Mouse (Mus musculus): ENCODE measurements around the gene Rasgef1b.

The Rasgef1b gene

DNA sequence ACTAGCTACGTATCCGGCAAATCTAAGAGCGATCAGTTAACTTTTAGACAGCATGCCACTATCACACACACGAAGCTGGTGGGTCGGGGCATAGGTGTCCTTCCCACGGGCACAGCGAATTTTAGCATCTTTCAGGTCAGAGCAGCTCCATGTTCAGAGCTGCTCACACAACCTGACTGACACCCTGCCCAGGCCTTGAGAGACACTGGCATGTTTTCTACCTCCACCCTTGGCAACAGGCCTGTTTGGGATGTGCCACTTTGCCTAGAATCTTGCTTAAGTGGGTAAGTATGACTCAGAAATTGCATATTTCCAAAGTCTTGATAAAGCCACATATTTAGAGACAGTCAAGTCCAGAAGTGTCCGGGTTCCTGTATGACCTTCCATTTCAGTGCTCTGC lies 296.4 kb downstream of the Rasgef1b start:
- no peak for DNase-seq

DNA sequence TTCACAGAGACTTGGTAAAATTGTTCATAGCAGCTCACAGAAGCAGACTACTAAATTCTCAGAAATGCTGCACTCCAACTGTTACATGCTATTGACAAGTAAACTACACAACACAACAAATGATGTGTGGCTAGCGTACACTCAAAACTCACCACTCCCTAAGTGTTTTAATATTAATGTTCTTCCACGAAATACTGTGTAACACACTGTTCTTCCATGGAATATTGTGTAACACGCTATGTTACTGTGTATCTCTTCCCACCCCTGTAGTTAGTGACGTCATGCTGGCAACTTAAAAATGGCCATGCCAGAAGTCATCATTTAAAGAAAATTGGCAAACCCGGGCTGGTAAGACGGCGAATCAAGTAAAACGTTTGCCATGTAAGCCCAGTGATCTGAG lies 299.6 kb downstream of the Rasgef1b start:
- DNase-seq, result no peak

DNA sequence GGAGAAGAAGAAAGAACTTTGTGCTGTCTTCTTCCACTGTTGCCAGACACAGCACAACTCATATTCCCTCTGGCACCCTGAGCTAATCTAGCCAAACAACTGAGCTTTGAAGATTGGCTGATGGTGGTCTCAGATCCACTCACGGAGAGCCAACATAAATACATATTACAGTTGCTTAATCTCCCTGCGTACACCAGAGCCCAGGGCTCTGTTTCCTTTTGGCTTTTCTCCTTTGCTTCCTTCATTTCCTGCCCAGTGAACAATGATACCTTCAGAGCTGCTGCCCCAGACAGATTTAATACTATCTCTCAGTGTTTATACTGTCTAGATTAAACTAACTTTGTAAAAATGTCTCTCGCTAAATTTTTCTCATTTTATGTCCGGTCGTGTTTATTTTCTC lies 300.2 kb downstream of the Rasgef1b start:
- no peak for DNase-seq

DNA sequence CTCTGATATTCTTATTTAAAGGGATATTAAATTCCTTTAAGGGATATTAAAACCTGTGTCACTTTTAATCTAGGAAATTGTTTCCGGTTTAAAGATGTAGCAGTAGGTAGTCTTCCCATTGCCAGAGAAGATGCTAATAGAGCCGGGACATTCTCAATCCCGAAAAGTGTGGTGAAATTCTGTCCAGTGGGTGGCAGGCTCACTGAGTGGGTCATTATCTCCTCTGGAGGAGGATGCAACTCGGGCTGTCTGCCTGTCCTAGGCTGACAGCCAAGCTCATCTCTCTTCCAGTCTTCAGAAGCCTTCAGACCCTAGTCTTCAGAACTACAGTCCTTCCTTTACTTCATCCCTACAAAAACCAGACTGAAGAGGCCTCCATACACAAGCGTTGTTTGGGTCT lies 305.6 kb downstream of the Rasgef1b start:
- no peak for DNase-seq

DNA sequence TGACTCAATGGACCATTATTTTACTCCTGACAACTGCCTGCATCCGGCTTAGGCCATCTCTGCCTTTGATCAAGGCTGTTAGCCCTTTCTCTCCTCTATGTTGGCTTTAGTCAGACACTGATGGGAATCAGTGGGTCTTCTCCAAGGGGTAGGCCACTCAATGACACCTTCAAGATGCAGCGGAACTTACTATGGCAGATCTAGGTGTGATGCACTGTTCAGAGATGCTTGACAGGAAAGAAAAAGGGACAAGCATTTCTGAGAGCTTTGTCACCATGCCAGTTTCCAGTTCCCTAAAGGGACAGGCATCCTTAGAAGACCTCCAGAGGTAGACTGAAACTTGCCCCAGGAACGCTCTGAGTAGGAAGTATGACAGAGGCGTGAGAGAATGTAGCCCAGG lies 306.0 kb downstream of the Rasgef1b start:
- DNase-seq, result no peak

DNA sequence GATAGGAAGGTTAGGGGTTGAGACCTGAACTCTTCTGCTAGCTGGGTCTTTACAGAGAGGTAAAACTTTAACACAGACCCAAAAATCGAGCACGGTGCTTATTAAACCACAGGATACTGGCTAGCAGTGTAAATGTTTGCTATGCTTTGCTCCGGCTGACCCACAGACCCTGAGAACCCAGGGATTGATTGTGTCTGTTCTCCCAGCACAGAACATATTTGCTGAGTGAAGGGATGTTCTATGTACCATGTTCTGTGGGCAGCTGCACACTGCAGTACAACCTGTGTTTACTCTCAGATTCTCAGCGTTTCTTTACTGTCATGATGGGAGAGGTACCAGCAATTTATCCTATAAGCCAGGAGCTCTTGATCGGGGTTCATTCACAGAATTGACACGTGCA lies 306.8 kb downstream of the Rasgef1b start:
- DNase-seq, result no peak

DNA sequence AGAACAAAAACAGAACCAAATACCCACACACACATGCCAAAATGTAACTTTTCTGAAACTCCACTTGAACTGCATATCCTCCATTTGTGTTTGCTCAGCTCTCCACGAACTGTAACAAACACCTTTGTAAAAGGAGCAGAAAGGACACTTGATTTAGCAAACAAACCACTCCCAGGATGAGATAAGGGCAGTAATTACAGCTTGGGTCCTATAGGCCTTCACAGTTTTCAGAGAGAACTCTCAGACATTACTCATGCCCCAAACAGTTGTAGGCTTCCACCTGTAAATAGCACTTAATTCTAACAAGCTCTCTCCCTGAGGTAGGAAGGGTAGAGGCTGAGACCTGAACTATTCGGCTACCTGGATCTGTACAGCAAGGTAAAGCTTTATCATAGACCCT lies 309.0 kb downstream of the Rasgef1b start:
- DNase-seq, result no peak

DNA sequence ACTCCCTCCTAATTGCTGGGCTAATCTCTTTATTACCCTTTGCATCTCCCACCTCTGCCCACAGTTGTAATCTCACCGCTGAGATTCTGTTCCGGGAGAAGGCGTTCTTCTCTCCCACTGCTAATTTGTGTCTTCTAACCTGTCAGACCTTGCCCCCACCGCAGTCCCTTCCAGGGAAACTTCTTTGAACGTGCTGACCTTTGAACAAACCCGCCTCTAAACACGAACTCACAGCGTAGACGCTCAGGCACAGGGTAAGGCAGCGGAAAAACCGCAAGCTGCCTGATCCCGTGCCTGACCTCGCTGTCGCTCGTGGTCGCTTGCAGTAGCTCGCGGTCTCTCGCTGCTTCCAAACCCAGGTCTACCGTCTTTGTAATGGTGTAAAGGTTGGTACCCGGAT lies 312.0 kb downstream of the Rasgef1b start:
- no peak for DNase-seq

DNA sequence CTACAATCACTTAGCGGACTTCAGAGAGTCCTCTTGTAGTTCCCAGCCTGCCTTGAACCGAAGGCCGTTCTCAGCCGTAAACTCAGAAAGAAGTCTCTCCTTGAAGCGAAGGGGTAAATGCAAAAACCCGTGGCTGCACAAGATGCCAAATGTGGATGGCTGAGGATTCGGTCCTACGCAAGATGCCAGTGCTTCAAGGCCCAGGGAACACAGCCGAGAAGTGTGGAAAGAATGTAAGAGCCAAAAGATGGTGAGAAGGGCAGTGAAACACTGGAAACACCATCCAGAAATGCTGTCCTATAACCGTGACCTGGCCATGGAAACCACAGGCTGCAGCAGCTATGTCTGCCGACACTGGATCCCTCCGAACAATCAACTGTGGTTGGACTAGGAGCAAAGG lies 313.2 kb downstream of the Rasgef1b start:
- DNase-seq, result no peak

DNA sequence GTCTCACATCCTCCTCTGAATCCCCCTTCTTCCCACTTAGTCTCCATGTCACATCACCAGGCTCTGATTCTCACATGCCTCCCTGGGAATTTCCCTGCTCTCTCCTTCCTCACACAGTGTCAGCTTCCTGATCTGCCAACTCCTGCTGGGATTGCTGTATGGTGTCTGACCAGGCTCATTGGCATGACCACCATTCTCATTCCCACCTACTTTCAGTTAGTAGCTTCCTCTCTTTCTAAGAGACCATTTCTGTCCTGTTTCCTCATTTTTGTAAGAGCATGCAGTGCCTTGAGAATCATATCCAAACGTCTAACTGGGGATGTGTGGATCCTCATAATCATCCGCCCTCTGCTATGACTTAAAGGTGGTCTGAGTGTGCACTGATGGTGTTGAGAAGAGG lies 313.8 kb downstream of the Rasgef1b start:
- DNase-seq, result no peak

DNA sequence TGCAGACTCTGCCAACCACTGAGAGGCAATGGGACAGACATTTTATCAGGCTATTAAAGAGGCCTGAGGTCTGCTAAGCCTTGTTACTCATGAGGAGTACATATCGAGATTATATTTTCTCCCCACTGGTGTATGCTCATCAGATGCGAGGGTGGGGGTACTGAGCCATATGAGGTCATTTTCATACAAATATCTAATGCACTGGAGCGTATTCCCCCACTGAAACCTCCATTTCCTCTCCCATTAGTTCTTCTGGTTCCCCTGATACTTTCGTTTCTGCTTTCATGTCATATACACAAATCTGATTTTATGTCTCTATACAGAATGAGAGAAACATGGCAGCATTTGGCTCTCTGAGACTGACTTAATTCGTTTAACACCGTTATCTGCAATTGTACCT lies 314.6 kb downstream of the Rasgef1b start:
- no peak for DNase-seq

DNA sequence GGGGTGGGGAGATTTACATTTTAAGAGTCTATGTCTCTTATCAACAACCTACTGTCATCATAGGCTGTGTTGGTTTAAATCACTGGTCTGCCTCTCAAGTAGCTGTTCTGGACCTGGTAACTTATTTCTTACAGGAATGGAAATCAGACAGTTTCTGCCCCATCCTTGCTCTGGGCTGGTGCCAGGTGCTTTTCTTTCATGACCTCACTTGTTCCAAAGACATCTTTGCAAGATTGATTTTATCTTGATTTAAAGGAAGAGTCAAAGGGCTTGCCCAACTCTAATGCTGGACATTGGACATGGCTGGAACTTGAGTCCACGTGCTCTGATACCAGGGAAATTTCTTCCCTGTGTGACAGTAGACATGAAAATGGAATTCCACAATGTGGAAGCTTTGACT lies 315.0 kb downstream of the Rasgef1b start:
- no peak for DNase-seq

DNA sequence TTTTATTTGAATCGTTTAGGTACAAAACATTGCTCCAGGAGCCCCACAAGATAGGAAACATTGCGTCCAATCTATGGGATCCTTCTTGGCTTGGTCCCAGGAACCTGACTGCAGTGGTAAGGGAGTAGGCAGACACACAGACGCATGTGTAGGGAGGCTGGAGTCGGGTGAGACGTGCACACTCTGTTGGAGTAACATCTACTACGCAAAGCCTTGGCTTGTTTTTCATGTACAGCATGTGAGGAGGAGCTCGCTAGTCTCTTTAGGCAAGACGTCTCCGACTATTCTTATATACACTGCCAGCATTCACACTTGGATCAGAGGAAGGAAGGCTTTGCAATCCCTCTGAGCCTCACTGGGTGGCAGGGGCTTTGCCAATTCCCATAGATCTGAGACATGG lies 315.5 kb downstream of the Rasgef1b start:
- DNase-seq, result no peak

DNA sequence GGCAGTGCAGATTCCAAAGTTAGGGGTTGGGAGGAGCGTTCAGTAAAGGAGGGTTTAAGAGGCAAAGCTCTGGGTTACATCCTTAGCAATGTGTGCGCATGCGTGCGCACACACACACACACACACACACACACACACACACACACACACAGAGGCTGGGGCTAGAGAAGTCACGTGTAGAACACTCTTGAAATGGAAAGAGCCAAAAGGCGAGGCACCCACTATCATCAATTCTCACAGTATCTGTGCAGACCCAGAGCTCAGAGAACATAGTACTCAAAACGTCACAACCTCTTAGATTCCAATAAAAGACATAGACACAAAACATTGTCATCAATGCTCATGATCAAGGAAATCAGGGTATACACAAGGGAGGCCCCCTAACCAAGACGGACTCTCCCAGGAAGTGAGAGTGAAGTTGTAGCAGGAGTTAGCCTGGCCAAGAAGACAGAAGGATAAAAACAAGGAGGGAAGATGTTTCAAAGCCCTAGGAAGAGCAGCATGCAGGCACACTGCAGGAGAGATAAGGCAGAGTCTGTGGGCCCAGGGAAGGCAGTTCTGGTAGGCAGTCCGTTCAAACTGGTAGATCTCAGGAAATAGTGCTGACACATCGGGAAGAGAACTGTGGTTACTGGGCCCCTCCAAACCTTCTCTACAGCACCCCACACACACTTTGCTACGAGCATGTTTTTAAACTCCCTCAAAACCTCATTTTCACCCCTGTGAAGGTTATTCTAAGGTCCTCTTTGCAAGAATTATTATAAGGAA lies 324.3 kb downstream of the Rasgef1b start:
- no peak for DNase-seq

DNA sequence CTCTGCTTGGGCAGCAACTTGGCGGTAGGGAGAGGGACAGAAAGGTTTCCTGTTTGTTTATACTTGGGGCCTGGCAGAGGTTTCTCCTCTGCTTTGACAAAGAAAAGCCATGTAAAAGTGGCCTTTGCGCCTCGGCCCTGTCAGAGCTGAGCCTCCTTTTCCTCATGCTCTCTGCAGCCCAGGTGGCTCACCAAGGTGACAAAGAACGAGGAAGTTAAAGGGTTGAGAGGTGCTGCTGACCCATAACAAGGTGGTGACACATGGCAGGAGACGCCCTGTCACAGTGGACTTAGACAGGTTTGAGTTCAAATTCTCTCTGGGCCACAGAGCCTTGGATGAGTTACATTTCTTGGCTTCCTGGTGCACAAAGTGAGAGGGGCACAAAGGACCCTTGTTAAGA lies 325.5 kb downstream of the Rasgef1b start:
- DNase-seq, result no peak

DNA sequence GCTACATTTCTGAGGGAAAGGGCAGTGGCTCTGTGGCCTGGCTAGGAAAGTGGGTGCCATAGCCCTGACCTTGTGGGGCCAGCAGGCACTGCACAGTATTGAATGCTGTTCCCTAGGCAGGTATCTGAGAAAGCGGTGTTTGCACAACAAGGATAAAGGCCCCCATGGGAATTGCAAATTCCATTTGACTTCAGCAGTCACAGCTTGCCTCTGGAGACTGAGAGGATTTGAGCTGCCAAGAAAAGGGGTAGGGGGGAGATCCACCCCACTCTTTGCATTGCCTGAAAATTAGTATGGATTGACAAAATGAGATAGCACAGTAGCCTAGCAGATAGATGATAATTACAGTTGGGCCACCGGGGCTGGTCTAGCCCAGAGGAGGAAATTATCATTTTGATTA lies 326.1 kb downstream of the Rasgef1b start:
- no peak for DNase-seq

DNA sequence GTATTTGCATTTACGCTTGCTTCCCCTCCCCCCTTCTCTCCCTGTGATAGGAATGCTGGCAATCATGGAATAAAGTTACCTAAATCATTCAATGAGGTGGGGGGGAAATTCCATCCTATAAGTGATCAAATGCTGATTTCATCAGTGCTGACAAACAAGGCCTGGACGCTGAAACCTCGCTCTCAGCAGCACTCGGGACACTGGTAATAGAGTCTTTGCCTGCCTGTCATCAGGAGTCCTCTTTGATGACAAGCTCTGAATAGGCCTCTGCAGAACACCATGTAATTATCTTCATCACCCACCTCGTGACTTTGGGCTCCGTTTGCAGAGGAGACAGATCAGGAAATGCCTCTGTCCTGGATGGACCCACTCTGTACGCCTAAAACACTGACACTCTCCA lies 326.6 kb downstream of the Rasgef1b start:
- no peak for DNase-seq

DNA sequence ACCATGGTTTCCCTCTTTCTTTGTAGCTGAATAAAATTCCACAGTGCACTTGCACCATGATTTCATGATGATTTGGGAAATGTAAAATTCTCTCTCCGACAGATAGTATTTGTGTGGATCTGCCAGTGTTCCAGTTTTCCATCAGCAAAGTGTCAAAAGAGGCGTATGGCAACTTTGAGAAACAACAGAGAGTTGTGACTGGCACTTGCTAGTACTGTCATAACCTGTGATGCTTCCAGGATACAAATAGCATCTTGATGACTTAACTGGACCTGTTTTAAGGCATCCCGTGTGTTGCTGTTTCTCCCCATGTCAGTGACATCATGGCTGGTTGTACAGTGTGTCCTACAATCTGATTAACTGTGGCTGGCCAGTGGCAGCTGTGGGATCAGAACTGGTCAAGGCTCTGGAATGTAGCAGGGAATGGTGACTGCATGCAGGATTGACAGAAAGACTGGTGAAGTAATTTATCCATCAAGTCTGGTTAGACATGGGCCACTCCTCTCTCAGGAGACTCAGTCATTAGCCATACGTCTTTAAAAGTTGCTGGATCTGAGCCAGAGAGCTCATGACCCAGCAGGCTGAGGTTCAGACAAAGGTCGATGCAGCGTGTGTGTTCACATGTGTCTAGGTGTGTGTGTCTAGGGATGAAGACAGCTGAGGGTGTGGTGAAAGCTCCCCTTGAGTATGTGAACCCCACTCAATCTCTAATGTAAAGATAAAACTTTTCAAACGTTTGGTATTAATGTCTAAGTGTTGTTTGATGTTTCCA lies 328.8 kb downstream of the Rasgef1b start:
- no peak for DNase-seq

DNA sequence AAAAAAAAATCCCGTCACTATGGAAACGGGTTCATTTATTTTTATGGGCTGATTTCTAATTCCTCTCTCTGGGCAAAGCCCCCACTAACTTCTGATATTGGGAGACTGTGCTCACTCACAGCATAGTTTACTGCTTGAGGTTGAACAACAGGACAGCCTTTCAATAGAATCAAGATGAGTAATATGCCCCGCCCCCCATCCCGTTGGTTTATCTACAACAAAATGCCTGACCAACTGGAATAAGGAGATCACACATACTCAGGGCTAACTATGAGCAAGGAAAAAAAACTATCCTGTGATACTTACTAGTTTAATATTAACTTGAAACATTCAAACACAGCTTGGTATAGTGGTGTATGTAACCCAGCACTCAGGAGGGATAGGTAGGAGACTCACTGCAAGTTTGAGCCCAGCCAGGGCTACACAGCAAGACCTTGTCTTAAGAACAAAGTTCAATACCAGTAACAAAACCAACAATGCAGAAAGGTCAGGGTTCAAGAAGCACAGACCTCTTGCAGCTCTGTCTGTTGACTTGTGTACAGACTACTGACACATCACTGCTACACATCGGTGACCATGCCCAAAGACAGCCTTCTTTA lies 330.3 kb downstream of the Rasgef1b start:
- DNase-seq, result no peak

DNA sequence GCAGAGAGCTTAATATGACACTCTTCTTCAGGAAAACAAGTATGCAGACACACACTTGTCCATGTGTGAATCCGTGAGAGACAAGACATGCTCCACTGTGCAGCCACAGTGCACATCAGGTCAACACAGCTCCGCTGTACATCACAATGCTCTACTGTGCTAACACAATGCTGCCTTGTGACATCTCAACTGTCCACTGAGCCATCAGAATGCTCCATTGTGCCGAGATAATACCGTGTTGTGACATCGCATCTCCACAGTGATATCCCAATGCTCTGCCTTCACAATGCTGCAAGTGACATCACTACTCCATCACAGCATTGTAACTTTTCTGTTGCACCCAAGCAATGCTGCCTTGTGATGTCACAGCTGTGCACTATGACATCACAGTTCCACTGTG lies 334.3 kb downstream of the Rasgef1b start:
- DNase-seq, result no peak

DNA sequence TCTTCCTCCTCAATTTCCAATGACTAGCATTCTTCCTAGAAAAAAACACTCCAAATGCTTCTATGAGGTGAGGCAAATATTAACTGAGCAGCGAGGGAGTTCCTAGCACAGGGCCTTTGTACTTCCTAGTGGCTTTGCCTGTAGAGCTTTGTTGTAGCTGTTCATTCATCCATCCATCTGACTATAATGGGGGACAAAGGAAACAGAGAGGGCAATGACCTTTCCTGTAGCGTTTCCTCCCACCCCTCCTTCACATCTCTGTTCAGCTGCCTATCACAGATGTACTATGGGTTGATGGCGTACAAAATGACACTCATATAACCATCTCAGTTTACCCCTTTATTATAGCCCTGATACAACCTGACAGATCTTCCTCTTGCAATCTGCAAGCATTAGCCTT lies 337.3 kb downstream of the Rasgef1b start:
- DNase-seq, result no peak

DNA sequence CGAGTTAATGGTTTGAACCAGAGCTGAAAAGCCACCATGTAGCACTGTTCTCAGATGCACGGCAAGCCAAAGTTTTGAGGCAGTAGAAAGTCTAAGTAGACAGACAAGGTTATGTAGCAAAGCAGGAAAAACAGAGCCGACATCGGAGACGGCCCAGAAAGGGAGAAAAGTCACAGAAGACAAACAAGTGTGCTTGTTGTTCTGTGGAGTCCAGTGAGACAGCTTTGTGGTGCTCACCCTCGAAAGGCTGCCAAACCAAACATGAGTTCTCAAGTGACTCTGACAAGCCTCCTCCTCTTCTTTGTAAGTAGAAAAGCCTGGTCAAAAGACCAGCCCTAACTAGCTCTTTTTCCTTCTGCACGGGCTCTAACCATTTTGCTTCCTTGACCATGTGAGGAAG lies 338.1 kb downstream of the Rasgef1b start:
- DNase-seq, result no peak

DNA sequence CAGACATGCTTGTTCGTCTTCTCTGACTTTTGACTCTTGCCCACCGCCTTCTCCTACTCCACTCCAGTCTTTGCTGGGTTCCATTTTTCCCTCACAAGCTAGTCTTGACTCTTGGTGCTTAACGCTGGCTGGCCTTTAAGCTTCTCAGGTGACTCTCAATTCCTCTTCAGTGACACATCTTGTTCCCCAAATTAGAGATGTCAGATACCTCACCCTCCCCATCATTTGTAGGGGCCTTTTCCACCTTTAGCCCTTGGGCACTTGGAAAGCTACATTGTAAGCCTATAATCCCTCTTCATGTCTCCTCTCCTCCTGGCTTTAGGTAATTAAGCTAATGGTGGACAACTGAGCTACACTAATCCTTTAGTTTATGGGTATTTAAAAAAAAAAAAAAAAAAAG lies 338.6 kb downstream of the Rasgef1b start:
- DNase-seq, result no peak

DNA sequence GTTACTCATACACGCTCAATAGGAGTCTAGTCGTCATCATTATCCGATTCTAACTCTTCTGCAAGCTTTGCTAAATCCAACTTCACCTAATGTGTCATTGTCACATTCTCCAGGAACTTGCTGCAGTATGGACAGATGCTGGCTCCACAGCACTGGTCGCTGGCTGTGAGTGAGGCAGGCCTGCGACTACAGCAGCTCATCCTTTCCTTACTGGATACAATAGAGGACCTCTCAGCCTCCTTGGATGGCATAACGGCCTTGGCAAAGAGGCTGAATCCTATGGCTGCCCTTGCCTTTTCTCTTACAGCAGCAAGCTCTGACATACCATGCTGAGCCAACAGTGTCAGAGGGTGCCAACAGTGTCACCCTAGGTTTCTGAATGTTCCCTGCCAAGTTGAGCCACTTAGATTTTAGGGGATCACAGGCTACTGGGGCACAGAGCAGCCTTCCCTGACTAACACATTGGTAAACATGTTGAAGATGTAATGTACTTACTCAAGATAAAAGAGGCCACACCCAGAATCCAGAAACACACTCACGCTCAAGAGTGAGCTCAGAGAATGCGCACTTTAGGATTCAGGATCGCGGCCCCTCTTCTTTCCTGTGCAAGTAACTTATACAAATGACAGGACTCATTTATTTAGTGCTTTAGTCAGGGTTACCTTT lies 340.1 kb downstream of the Rasgef1b start:
- no peak for DNase-seq

Data from thymus, postnatal 25 days (tissue).